Mouse (Mus musculus): ENCODE data around the gene Hand2. TPM values are rescaled to one million over a fixed set of nuclear protein-coding genes. Genes with fewer than 3 reads are reported as not detected.

Hand2 gene
- polyA plus RNA-seq, 1 experiment from 2014 or later, result 0.12 TPM

DNA sequence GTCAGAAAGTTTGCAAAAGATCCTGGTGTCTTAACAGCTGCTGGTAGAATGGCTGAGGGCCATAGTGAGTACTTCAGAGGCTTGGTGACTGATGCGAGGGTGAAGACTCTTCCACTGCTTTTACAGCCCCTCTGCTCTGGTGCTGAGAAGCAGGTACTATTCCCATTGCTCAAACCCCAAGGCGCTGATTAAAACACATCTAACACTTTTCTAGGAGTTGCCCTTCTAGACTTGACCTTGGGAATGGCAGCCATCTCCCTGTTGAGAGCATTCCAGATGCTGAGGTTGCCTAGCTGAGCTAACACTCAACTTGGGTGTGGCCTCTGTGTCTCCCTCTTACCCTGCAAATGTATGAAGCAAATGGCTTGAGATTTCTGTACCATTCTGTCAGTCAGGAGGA lies 34.1 kb downstream of the Hand2 start:
- Histone ChIP-seq H3K27ac (ENCODE audit: low read length) (no peak overlapping the region), H3K4me2 (replicated peaks; ENCODE audit: low read depth, low read length) (no peak overlapping the region)
- WGBS, result 51% methylated on average over 2 of the region's 2 CpGs

DNA sequence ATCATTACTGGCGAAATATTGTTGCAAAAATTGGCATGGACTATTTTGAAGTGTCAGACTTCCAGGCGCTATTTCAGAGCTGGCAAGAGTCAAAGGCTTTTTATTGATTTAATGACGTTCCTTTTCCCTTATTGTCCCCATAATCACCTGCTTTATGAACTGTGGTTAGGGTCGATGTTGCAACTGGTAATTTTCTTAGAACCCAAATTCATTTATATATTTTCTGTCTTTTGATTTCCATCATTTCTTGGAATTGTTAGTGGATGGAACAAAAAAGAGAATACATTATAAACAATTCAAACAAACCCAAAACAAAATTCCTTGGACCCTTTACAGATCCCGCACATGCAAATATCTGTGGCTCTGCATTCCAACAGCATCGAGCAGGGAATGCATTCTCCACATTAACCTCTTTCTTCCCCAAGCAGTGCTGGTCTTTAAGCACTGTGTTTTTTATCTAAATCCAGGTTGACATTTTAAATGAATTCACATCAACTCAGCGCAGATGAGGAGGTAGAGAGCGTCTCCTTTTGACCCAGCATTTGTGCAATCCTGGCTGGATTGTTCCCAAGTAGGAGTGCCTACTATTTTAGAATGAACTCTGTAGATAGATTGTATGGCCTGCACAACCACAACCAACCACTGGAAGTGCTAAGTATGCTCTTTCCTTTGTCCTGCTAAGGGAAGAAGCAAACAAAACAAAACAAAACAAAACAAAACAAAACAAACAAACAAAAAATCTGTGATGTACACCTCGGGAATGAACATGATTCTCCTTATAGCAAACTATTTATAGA lies 35.9 kb downstream of the Hand2 start:
- Histone ChIP-seq H3K4me2 (replicated peaks; ENCODE audit: low read depth, low read length) (no peak overlapping the region), H3K36me3 (ENCODE audit: insufficient read depth, low read length) (no peaks in the 10 kb centered on the region), H3K27ac (ENCODE audit: low read length) (no peak overlapping the region), H3K27me3 (replicated peaks; ENCODE audit: insufficient read depth, low read length) (peaks cover 8% of the 10 kb centered on the region; the same call in 1 of the 2 replicates), H3K9me3 (ENCODE audit: low read length) (no peaks in the 10 kb centered on the region), H3K4me1 (ENCODE audit: insufficient read depth, low read depth, low read length) (no peaks in the 10 kb centered on the region), H3K9ac (replicated peaks; ENCODE audit: low read depth) (no peak overlapping the region), H3K4me3 (ENCODE audit: low read depth, low read length) (no peak overlapping the region)
- 45% methylated on average over 9 of the region's 9 CpGs for WGBS
- ATAC-seq (peak; percentile 33), DNase-seq (ENCODE audit: low spot score) (peak; percentile 74)
- TF ChIP-seq EP300 (IDR thresholded peaks at IDR 0.05) (peak; percentile 53), CTCF (IDR thresholded peaks at IDR 0.05) (0 out of 2 replicates have a peak, but pooled peaks have one; percentile 17)

More for the DNA sequence above, 34.1 kb downstream of the Hand2 start:
- ATAC-seq, result no peak
- peaks cover 10% of the 10 kb centered on the region; the same call in 1 of the 2 replicates for H3K27me3 ChIP-seq (replicated peaks; ENCODE audit: insufficient read depth, low read length)
- no peak for TF ChIP-seq EP300 (IDR thresholded peaks at IDR 0.05)
- TF ChIP-seq CTCF (IDR thresholded peaks at IDR 0.05), result no peak
- DNase-seq (ENCODE audit: low spot score), result no peak
- H3K36me3 ChIP-seq (ENCODE audit: insufficient read depth, low read length), result no peaks in the 10 kb centered on the region
- no peaks in the 10 kb centered on the region for H3K9me3 ChIP-seq (ENCODE audit: low read length)
- H3K4me1 ChIP-seq (ENCODE audit: insufficient read depth, low read depth, low read length), result no peaks in the 10 kb centered on the region
- no peak overlapping the region for H3K4me3 ChIP-seq (ENCODE audit: low read depth, low read length)
- H3K9ac ChIP-seq (replicated peaks; ENCODE audit: low read depth), result no peak overlapping the region

DNA sequence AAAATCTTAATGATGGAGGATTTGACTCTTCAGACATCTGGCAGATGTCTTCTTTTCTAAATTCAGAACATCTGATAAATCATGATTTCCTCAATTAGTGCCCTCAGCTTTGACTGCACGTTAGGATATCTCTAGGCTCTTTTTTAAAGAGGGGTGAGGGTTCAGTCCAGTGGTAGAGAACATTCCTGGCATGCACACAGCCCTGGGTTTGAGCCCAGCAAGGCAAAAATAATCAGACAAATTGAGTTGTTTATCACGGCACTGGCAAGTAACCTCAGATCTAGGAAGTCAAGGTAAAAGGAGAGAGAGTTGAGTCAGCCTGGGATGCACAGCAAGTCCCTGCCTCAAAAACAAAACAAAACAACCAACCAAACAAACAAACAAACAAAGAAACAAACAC lies 39.7 kb downstream of the Hand2 start:
- no peaks in the 10 kb centered on the region for H3K9me3 ChIP-seq (ENCODE audit: low read length)
- H3K4me1 ChIP-seq (ENCODE audit: insufficient read depth, low read depth, low read length), result no peaks in the 10 kb centered on the region
- H3K27ac ChIP-seq (ENCODE audit: low read length), result 0 out of 2 replicates have a peak overlapping the region, but pooled peaks have one; percentile 43
- H3K4me3 ChIP-seq (ENCODE audit: low read depth, low read length), result no peak overlapping the region
- DNase-seq (ENCODE audit: low spot score) (peak; percentile 17), ATAC-seq (no peak)
- H3K9ac ChIP-seq (replicated peaks; ENCODE audit: low read depth), result no peak overlapping the region
- no peaks in the 10 kb centered on the region for H3K27me3 ChIP-seq (replicated peaks; ENCODE audit: insufficient read depth, low read length)
- 29% methylated on average over 2 of the region's 2 CpGs for WGBS
- TF ChIP-seq CTCF (IDR thresholded peaks at IDR 0.05) (no peak), EP300 (IDR thresholded peaks at IDR 0.05) (no peak)
- no peaks in the 10 kb centered on the region for H3K36me3 ChIP-seq (ENCODE audit: insufficient read depth, low read length)
- H3K4me2 ChIP-seq (replicated peaks; ENCODE audit: low read depth, low read length), result no peak overlapping the region

DNA sequence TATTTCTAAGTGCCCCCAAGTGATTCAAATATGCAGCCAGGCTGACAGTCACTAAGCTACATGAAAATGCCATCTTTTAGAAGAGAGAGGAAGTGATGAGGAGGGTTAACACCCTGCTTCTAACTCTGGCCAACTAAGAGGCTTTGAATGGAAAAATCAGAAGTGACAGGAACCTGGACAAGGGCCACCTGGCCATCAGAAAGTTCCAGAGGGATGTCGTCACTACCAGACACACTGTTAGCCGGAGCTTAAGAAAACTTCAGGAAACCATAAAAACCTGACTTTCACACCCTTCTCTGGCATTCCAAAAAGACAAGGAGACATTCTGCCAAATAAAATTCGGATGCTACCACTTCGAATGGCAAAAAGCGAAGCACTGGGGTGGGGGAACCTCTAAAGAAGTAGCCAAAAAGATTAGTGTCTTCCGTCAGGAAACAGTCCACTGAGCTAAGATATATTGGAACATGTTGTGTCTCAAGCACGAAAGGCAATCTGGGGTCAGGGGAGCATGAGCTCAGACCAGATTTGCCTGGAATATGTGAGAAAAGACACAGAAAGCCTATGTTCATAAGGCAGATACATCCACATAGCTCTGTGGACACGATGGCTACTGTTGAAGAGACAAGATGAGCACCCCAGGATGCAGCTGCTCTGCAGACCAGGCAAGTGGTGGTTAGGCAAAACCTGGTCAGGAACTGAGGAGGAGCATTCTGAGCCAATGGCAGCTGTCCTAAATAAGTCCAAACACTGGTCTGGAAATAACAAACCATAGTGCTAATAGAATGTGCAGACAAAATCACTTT lies 40.4 kb downstream of the Hand2 start:
- H3K4me3 ChIP-seq (ENCODE audit: low read depth, low read length), result no peak overlapping the region
- H3K27ac ChIP-seq (ENCODE audit: low read length), result 0 out of 2 replicates have a peak overlapping the region, but pooled peaks have one; percentile 43
- H3K9me3 ChIP-seq (ENCODE audit: low read length), result no peaks in the 10 kb centered on the region
- no peak overlapping the region for H3K4me2 ChIP-seq (replicated peaks; ENCODE audit: low read depth, low read length)
- DNase-seq (ENCODE audit: low spot score) (peak; percentile 83), ATAC-seq (peak; percentile 79)
- H3K4me1 ChIP-seq (ENCODE audit: insufficient read depth, low read depth, low read length), result no peaks in the 10 kb centered on the region
- H3K36me3 ChIP-seq (ENCODE audit: insufficient read depth, low read length), result no peaks in the 10 kb centered on the region
- no peak for TF ChIP-seq CTCF (IDR thresholded peaks at IDR 0.05)
- 44% methylated on average over 8 of the region's 8 CpGs for WGBS
- no peak overlapping the region for H3K9ac ChIP-seq (replicated peaks; ENCODE audit: low read depth)
- no peaks in the 10 kb centered on the region for H3K27me3 ChIP-seq (replicated peaks; ENCODE audit: insufficient read depth, low read length)

DNA sequence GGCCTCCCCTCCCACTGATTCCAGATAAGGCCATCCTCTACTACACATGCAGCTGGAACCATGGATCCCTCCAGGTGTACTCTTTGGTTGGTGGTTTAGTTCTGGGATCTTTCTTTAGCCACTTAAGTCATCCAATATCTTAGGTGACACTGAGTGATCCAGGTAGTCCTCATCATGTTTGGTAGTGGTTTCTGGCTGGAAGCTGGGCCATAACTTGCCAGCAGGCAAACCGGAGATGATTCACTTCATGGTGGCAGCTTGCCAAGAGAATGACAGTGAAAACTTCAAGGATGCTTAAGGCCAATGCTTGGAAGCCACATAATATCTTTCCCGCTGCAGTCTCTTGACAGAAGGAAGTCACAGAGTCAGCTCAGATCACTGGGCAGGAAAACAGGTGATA lies 42.1 kb downstream of the Hand2 start:
- WGBS, result 48% methylated on average over 2 of the region's 2 CpGs
- no peaks in the 10 kb centered on the region for H3K36me3 ChIP-seq (ENCODE audit: insufficient read depth, low read length)
- no peaks in the 10 kb centered on the region for H3K27me3 ChIP-seq (replicated peaks; ENCODE audit: insufficient read depth, low read length)
- no peak overlapping the region for H3K27ac ChIP-seq (ENCODE audit: low read length)
- no peaks in the 10 kb centered on the region for H3K4me1 ChIP-seq (ENCODE audit: insufficient read depth, low read depth, low read length)
- no peak overlapping the region for H3K4me2 ChIP-seq (replicated peaks; ENCODE audit: low read depth, low read length)
- no peak overlapping the region for H3K9ac ChIP-seq (replicated peaks; ENCODE audit: low read depth)
- ATAC-seq (no peak), DNase-seq (ENCODE audit: low spot score) (no peak)
- TF ChIP-seq EP300 (IDR thresholded peaks at IDR 0.05), result no peak
- no peak for TF ChIP-seq CTCF (IDR thresholded peaks at IDR 0.05)
- H3K9me3 ChIP-seq (ENCODE audit: low read length), result no peaks in the 10 kb centered on the region
- H3K4me3 ChIP-seq (ENCODE audit: low read depth, low read length), result no peak overlapping the region

DNA sequence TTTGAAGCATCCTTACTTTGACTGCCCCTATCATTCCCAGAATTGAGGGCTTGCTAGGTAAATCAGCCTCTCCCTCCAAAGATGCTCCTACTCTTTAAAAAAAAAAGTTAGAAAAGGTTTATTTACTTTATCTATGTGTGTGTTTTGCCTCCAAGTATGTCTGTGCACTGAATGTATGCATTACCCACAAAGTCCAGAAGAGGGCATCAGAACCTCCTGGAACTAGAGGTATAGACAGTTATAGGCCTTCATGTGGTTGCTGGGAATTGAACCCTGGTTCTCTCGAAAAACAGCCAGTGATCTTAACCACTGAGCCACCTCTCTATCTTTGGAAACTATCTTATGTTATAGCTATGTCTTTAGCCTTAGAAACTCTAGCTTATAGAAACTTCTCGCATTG lies 53.3 kb downstream of the Hand2 start:
- Histone ChIP-seq H3K36me3 (ENCODE audit: insufficient read depth, low read length) (no peaks in the 10 kb centered on the region), H3K27ac (ENCODE audit: low read length) (no peak overlapping the region), H3K4me2 (replicated peaks; ENCODE audit: low read depth, low read length) (no peak overlapping the region), H3K27me3 (replicated peaks; ENCODE audit: insufficient read depth, low read length) (no peaks in the 10 kb centered on the region), H3K9me3 (ENCODE audit: low read length) (no peaks in the 10 kb centered on the region), H3K4me1 (ENCODE audit: insufficient read depth, low read depth, low read length) (no peaks in the 10 kb centered on the region), H3K9ac (replicated peaks; ENCODE audit: low read depth) (no peak overlapping the region), H3K4me3 (ENCODE audit: low read depth, low read length) (no peak overlapping the region)
- WGBS, result 87% methylated on average over 2 of the region's 2 CpGs
- no peak for DNase-seq (ENCODE audit: low spot score)
- TF ChIP-seq CTCF (IDR thresholded peaks at IDR 0.05) (no peak), EP300 (IDR thresholded peaks at IDR 0.05) (no peak)
- no peak for ATAC-seq

Other genes starting within 250 kb of the Hand2 start
- 0.47 and 0.55 TPM in 2 replicates for gene Scrg1, start 134.9 kb downstream of the Hand2 start, polyA plus RNA-seq (2015; fragmentation: Nextera tagmentation; extraction: Ambion mirVana)
- gene Sap30, start 166.9 kb downstream of the Hand2 start, polyA plus RNA-seq (2015; fragmentation: Nextera tagmentation; extraction: Ambion mirVana), result 17.3 and 18.5 TPM in 2 replicates
- gene Hmgb2, start 190.9 kb downstream of the Hand2 start, polyA plus RNA-seq (2015; fragmentation: Nextera tagmentation; extraction: Ambion mirVana), result 94.8 and 106 TPM in 2 replicates